16 mouse cellular contexts compared by ENCODE assay signal in genomic region chr12:81092641-81093040, GRCm38 (mm10).
"Had no signal": no experiment of that assay in that cellular context is flagged by ENCODE, and none has a peak within 500 bp of the region (broad histone marks: within the 10 kb centered on the region; RNA-seq: fewer than 3 reads in every experiment).

No protein-coding gene starts in this region.

- H3K9ac ChIP-seq: kidney, embryonic 15.5 days; limb, embryonic 13.5 days; liver, embryonic 14.5 days; liver, postnatal 0 days; lung, embryonic 14.5 days had no signal

- DNase-seq: kidney, postnatal 10 days; layer of hippocampus, adult 9-11 months; liver; liver, postnatal 0 days; lung, embryonic 14.5 days; midbrain, embryonic 14.5 days; thymus, adult 2 months; thymus, postnatal 14 days had no signal

- H3K27me3 ChIP-seq: limb, embryonic 13.5 days had no signal

- H3K9me3 ChIP-seq: kidney, embryonic 15.5 days; limb, embryonic 10.5 days; limb, embryonic 13.5 days had no signal

- H3K4me2 ChIP-seq: kidney, embryonic 15.5 days; limb, embryonic 13.5 days; lung, embryonic 14.5 days had no signal

- H3K27ac ChIP-seq: kidney, embryonic 15.5 days; layer of hippocampus, adult 2 months; limb, embryonic 10.5 days; limb, embryonic 13.5 days; liver, embryonic 14.5 days; macrophage; stomach, postnatal 0 days had no signal

- H3K36me3 ChIP-seq: kidney, embryonic 15.5 days; limb, embryonic 10.5 days; limb, embryonic 13.5 days had no signal

- H3K4me3 ChIP-seq: kidney, embryonic 15.5 days; layer of hippocampus, adult 2 months; limb, embryonic 10.5 days; limb, embryonic 13.5 days had no signal

- ATAC-seq: liver, postnatal 0 days; lung, postnatal 0 days had no signal
